Mouse (Mus musculus): ENCODE data around the gene Zfp964. TPM values are rescaled to one million over a fixed set of nuclear protein-coding genes. Genes with fewer than 3 reads are reported as not detected.
"Not testable (repeated sequence)": the region's sequence is repeated elsewhere in the genome, so short reads cannot be mapped to it uniquely, and the experiment has no call there.

Gene Zfp964
- polyA plus RNA-seq (2015; fragmentation: Nextera tagmentation; extraction: Ambion mirVana), result 2.6 and 2.9 TPM in 2 replicates

- Histone ChIP-seq H3K9ac (peak within 1 kb of the TSS; percentile 81), H3K36me3 (peaks cover under 1% of the 10 kb centered on the region), H3K27me3 (no peaks in the 10 kb centered on the region), H3K4me2 (replicated peaks) (peak within 1 kb of the TSS; percentile 85), H3K4me3 (peak within 1 kb of the TSS; percentile 67), H3K27ac (peak within 1 kb of the TSS; percentile 87), H3K4me1 (peaks cover 8% of the 10 kb centered on the region), H3K9me3 (no peaks in the 10 kb centered on the region)
- ATAC-seq (ENCODE audit: low FRiP score, low read depth), result peak; percentile 98
- WGBS, result under 1% methylated on average over 55 of the region's 55 CpGs
These were observed at the start of gene Zfp964 for GRCm38 (mm10) chr8:69654358-69654981. Gene Zfp964 (plus strand): TSS chr8:69654479.

GRCm38 (mm10) chr8:69614687-69615086 is 39.6 kb upstream of the Zfp964 start:
- Histone ChIP-seq H3K9me3 (no peaks in the 10 kb centered on the region), H3K9ac (no peak overlapping the region), H3K27ac (no peak overlapping the region), H3K27me3 (no peaks in the 10 kb centered on the region), H3K4me1 (no peaks in the 10 kb centered on the region), H3K4me2 (replicated peaks) (no peak overlapping the region), H3K4me3 (no peak overlapping the region), H3K36me3 (peaks cover 90% of the 10 kb centered on the region)
- no peak for ATAC-seq (ENCODE audit: low FRiP score, low read depth)
- WGBS, result 67% methylated on average over 2 of the region's 2 CpGs

- H3K27ac ChIP-seq, result no peak overlapping the region
- 86% methylated on average over 1 of the region's 1 CpGs for WGBS
- no peak for ATAC-seq (ENCODE audit: low FRiP score, low read depth)
- H3K9ac ChIP-seq, result no peak overlapping the region
- no peaks in the 10 kb centered on the region for H3K4me1 ChIP-seq
- H3K36me3 ChIP-seq, result peaks cover 59% of the 10 kb centered on the region
- H3K4me2 ChIP-seq (replicated peaks), result no peak overlapping the region
- no peaks in the 10 kb centered on the region for H3K9me3 ChIP-seq
- no peaks in the 10 kb centered on the region for H3K27me3 ChIP-seq
- no peak overlapping the region for H3K4me3 ChIP-seq
These were observed 36.2 kb upstream of the Zfp964 start for GRCm38 (mm10) chr8:69618078-69618477.

- peaks cover 10% of the 10 kb centered on the region for H3K4me1 ChIP-seq
- no peaks in the 10 kb centered on the region for H3K9me3 ChIP-seq
- peak within 1 kb of the TSS; percentile 64 for H3K4me2 ChIP-seq (replicated peaks)
- H3K27me3 ChIP-seq, result no peaks in the 10 kb centered on the region
- peak within 1 kb of the TSS; percentile 87 for H3K9ac ChIP-seq
- no peaks in the 10 kb centered on the region; the same call in 1 of the 2 replicates for H3K36me3 ChIP-seq
- H3K27ac ChIP-seq, result peak within 1 kb of the TSS; percentile 98
- WGBS, result under 1% methylated on average over 41 of the region's 41 CpGs
- peak within 1 kb of the TSS; percentile 75 for H3K4me3 ChIP-seq
- peak; percentile 100 for ATAC-seq (ENCODE audit: low FRiP score, low read depth)
These were observed 29.0 kb upstream of the Zfp964 start, which contains the start of gene Zfp868 for GRCm38 (mm10) chr8:69625095-69625789. Gene Zfp868 (minus strand): TSS chr8:69625548.

- Histone ChIP-seq H3K4me1 (peaks cover 8% of the 10 kb centered on the region), H3K27ac (no peak overlapping the region), H3K27me3 (no peaks in the 10 kb centered on the region), H3K4me3 (peak overlapping the region; percentile 67), H3K36me3 (no peaks in the 10 kb centered on the region), H3K9me3 (no peaks in the 10 kb centered on the region), H3K4me2 (replicated peaks) (peak overlapping the region; percentile 85), H3K9ac (no peak overlapping the region)
- peak; percentile 1; the same call in 1 of the 2 replicates for ATAC-seq (ENCODE audit: low FRiP score, low read depth)
- WGBS, result 44% methylated on average over 10 of the region's 10 CpGs
These were observed 396 bp upstream of the Zfp964 start for GRCm38 (mm10) chr8:69653808-69654357.

- Histone ChIP-seq H3K36me3 (peaks cover 47% of the 10 kb centered on the region), H3K4me1 (no peaks in the 10 kb centered on the region), H3K27ac (no peak overlapping the region), H3K4me3 (no peak overlapping the region), H3K9ac (no peak overlapping the region), H3K27me3 (no peaks in the 10 kb centered on the region), H3K4me2 (replicated peaks) (no peak overlapping the region), H3K9me3 (peaks cover 10% of the 10 kb centered on the region)
- no peak for ATAC-seq (ENCODE audit: low FRiP score, low read depth)
These were observed 7.0 kb downstream of the Zfp964 start for GRCm38 (mm10) chr8:69661294-69661693.

GRCm38 (mm10) chr8:69665051-69665450 is 10.8 kb downstream of the Zfp964 start:
- not testable (repeated sequence) for H3K4me2 ChIP-seq (replicated peaks)

GRCm38 (mm10) chr8:69701810-69702209 is 47.5 kb downstream of the Zfp964 start:
- Histone ChIP-seq H3K27me3 (no peaks in the 10 kb centered on the region), H3K4me2 (replicated peaks) (no peak overlapping the region), H3K4me1 (no peaks in the 10 kb centered on the region), H3K4me3 (no peak overlapping the region), H3K9ac (no peak overlapping the region), H3K36me3 (peaks cover 48% of the 10 kb centered on the region), H3K27ac (no peak overlapping the region), H3K9me3 (peaks cover 15% of the 10 kb centered on the region)
- WGBS, result 69% methylated on average over 6 of the region's 6 CpGs
- ATAC-seq (ENCODE audit: low FRiP score, low read depth), result no peak

More at GRCm38 (mm10) chr8:69665051-69665450, 10.8 kb downstream of the Zfp964 start:
- not testable (repeated sequence) for H3K27me3 ChIP-seq; H3K4me3 ChIP-seq; H3K9me3 ChIP-seq; H3K27ac ChIP-seq; H3K9ac ChIP-seq; ATAC-seq (ENCODE audit: low FRiP score, low read depth); H3K4me1 ChIP-seq
- H3K36me3 ChIP-seq, result peaks cover 41% of the 10 kb centered on the region
- 84% methylated on average over 2 of the region's 2 CpGs for WGBS

GRCm38 (mm10) chr8:69710624-69711023 is 56.3 kb downstream of the Zfp964 start, which contains the start of gene Zfp869:
Gene Zfp869 (minus strand): TSS chr8:69710724.
- ATAC-seq (ENCODE audit: low FRiP score, low read depth), result not testable (repeated sequence)

GRCm38 (mm10) chr8:69713516-69713915 is 59.2 kb downstream of the Zfp964 start:
- Histone ChIP-seq H3K36me3 (peaks cover 35% of the 10 kb centered on the region), H3K27ac (no peak overlapping the region; the same call in 1 of the 2 replicates), H3K9me3 (no peaks in the 10 kb centered on the region), H3K4me1 (peaks cover 22% of the 10 kb centered on the region), H3K4me2 (replicated peaks) (no peak overlapping the region), H3K4me3 (no peak overlapping the region), H3K27me3 (no peaks in the 10 kb centered on the region), H3K9ac (no peak overlapping the region)
- ATAC-seq (ENCODE audit: low FRiP score, low read depth), result no peak
- WGBS, result 89% methylated on average over 8 of the region's 8 CpGs

More at GRCm38 (mm10) chr8:69710624-69711023, 56.3 kb downstream of the Zfp964 start, which contains the start of gene Zfp869:
- H3K9ac ChIP-seq; H3K4me2 ChIP-seq (replicated peaks); H3K9me3 ChIP-seq; H3K27me3 ChIP-seq; H3K4me3 ChIP-seq; H3K27ac ChIP-seq: not testable (repeated sequence)
- Histone ChIP-seq H3K36me3 (peaks cover 64% of the 10 kb centered on the region), H3K4me1 (peaks cover 21% of the 10 kb centered on the region)
- 98% methylated on average over 9 of the region's 10 CpGs for WGBS

- no peak overlapping the region for H3K27ac ChIP-seq
- H3K4me3 ChIP-seq, result peak overlapping the region; percentile 88
- peaks cover 22% of the 10 kb centered on the region for H3K4me1 ChIP-seq
- no peaks in the 10 kb centered on the region for H3K27me3 ChIP-seq
- H3K9ac ChIP-seq, result peak overlapping the region; percentile 14; the same call in 1 of the 2 replicates
- no peak for ATAC-seq (ENCODE audit: low FRiP score, low read depth)
- H3K4me2 ChIP-seq (replicated peaks), result peak overlapping the region; percentile 59
- H3K9me3 ChIP-seq, result no peaks in the 10 kb centered on the region
- WGBS, result 80% methylated on average over 6 of the region's 6 CpGs
- peaks cover 18% of the 10 kb centered on the region for H3K36me3 ChIP-seq
These were observed 61.1 kb downstream of the Zfp964 start for GRCm38 (mm10) chr8:69715366-69715765.
